Mouse (Mus musculus): ENCODE measurements around the gene Bloc1s2.

DNA sequence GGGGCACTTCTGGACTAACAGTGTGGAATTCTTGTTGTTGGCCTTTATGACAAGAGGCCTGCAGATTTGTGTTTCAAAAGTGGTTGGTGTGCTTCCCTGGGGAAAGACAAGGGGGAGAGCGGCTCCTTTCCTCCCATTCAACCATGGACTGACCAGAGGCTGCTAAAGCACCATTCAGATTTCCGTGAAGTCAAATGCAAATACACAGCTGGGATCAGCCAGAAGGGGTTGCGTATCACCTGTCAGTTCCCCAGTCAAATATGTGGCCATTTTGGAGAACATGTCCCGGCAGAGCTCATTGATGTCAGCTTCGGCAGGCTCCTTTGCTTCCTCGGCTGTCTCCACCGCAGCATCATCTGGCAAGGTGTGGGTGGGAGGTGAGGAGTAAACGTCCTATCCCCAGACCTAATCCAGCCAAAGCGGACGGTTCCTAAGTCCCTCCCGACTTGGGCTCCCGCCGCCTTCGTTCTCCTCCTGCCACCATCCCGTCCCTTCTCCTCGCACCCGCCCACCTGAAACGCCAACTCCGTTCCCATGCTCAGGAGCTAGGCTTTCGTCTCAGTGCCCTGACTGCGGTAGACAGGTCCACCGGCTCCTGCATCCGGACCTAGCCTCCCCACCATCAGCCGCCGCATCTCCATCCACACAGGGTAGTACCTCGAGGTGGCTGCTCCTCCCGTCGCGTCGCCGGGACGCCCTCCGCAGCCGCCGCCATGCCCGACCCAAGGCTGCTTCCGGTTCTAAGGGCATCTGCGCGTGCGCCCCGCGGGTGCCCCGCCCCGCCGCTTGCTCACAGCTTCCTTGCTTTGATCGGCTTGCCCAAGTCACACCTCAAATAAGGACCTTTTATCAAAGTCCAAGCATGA is at the start of gene Bloc1s2:
- TF ChIP-seq EP300 (IDR thresholded peaks at IDR 0.05; ENCODE audit: low read depth in 1 of 2, low read length in 2 of 2), result peak in 1 of 2 experiments; percentile 42; a peak in 1 of 4 replicates
- TF ChIP-seq ZKSCAN1 (IDR thresholded peaks at IDR 0.05; ENCODE audit: low read depth, low read length), result no peak
- TF ChIP-seq HCFC1 (IDR thresholded peaks at IDR 0.05; ENCODE audit: low read depth, low read length), result peak; percentile 83
- no peak for TF ChIP-seq RAD21 (IDR thresholded peaks at IDR 0.05; ENCODE audit: low read depth, low read length)
- peak; percentile 80 for TF ChIP-seq MAX (IDR thresholded peaks at IDR 0.05; ENCODE audit: low read length)
- no peak for TF ChIP-seq GATA1 (IDR thresholded peaks at IDR 0.05; ENCODE audit: low read depth, low read length)
- TF ChIP-seq TCF12 (IDR thresholded peaks at IDR 0.05; ENCODE audit: low read depth, low read length), result peak; percentile 72
- no peak for TF ChIP-seq CTCF (IDR thresholded peaks at IDR 0.05 in 2 of 3, conservative IDR thresholded peaks at IDR 0.05 in 1 of 3; ENCODE audit: control insufficient read depth in 1 of 3, insufficient read depth in 1 of 3, low read depth in 2 of 3, low read length in 3 of 3, poor library complexity in 1 of 3, severe bottlenecking in 1 of 3)
- TF ChIP-seq POLR2A (IDR thresholded peaks at IDR 0.05; ENCODE audit: control insufficient read depth in 1 of 2, insufficient read depth in 1 of 2, low read depth in 1 of 2, low read length in 2 of 2, poor library complexity in 1 of 2), result peak; percentile 91 to 93

Data from MEL (cell line).